Mouse (Mus musculus) CH12.LX (cell line): ENCODE measurements around the gene Nkd1. TPM values are rescaled to one million over a fixed set of nuclear protein-coding genes. Genes with fewer than 3 reads are reported as not detected.
A peak's percentile ranks its signal among the peaks of the same experiment; 100 is the strongest.

Experiments
- DNase-seq: peaks from one replicate; pipeline ENCODE4 v3.0.0-alpha.2; 2013; ENCODE audit errors: extremely low read depth
- H3K27ac ChIP-seq: 2 replicates; pipeline ENCODE4 v1.5.1; 2012; ENCODE audit warnings: low read depth, mild to moderate bottlenecking, control low read depth, moderate library complexity; ENCODE audit not compliant: insufficient read depth
- H3K27me3 ChIP-seq: replicated peaks from 2 replicates; pipeline ENCODE3; 2012; ENCODE audit warnings: inconsistent platforms
- H3K36me3 ChIP-seq, 2 experiments: replicated peaks in 1 of 2; 2 replicates each; pipeline versions ENCODE3 to v1.6.1; 2012; ENCODE audit warnings: inconsistent platforms in 1 of 2, low read length in 1 of 2, mild to moderate bottlenecking in 1 of 2, mixed read lengths in 1 of 2, moderate library complexity in 1 of 2; ENCODE audit not compliant: control insufficient read depth in 1 of 2, insufficient read depth in 1 of 2
- H3K4me1 ChIP-seq, 2 experiments: 2 replicates each; pipeline ENCODE4 v1.6.1; 2012; ENCODE audit warnings: inconsistent platforms in 1 of 2, moderate library complexity in 1 of 2; ENCODE audit not compliant: insufficient read depth in 2 of 2, control insufficient read depth in 1 of 2
- H3K4me2 ChIP-seq: 2 replicates; pipeline ENCODE4 v1.6.1; 2012; ENCODE audit warnings: low read depth, mild to moderate bottlenecking, control low read depth; ENCODE audit not compliant: poor library complexity, insufficient read depth, severe bottlenecking
- H3K4me3 ChIP-seq, 3 experiments: fragments of 150-350 bp in 1 of 3; sonication (generic) in 1 of 3; replicated peaks in 1 of 3; 2 replicates each; pipeline versions ENCODE3 to v1.5.1; 2011 to 2012; ENCODE audit warnings: low read depth in 2 of 3, low read length in 2 of 3, mild to moderate bottlenecking in 2 of 3, moderate library complexity in 2 of 3, control low read depth in 1 of 3, improper control_type of control experiment in 1 of 3, inconsistent platforms in 1 of 3, mixed read lengths in 1 of 3; ENCODE audit not compliant: poor library complexity in 1 of 3
- H3K79me2 ChIP-seq: replicated peaks from 2 replicates; pipeline ENCODE4 v1.6.1; 2012; ENCODE audit warnings: mild to moderate bottlenecking, moderate library complexity; ENCODE audit not compliant: control insufficient read depth, poor library complexity, insufficient read depth, severe bottlenecking; ENCODE audit errors: extremely low read depth
- H3K9ac ChIP-seq: 2 replicates; pipeline ENCODE4 v1.6.1; 2012; ENCODE audit warnings: low read depth, mild to moderate bottlenecking, control low read depth, moderate library complexity; ENCODE audit not compliant: insufficient read depth
- H3K9me3 ChIP-seq: replicated peaks from 2 replicates; pipeline ENCODE3; 2012; ENCODE audit warnings: low read length, inconsistent platforms, mixed read lengths
- CHD1 ChIP-seq: IDR thresholded peaks from 2 replicates; pipeline ENCODE4 v1.6.1; 2012; ENCODE audit warnings: low read depth, low read length, improper control_type of control experiment, inconsistent platforms
- CTCF ChIP-seq, 2 experiments: IDR thresholded peaks in 1 of 2; conservative IDR thresholded peaks in 1 of 2; 2 replicates each; pipeline ENCODE4 v1.5.1; 2011 to 2012; ENCODE audit warnings: low read depth in 2 of 2, low read length in 2 of 2, improper control_type of control experiment in 1 of 2, inconsistent platforms in 1 of 2, mild to moderate bottlenecking in 1 of 2, moderate library complexity in 1 of 2
- EP300 ChIP-seq: IDR thresholded peaks from 2 replicates; pipeline ENCODE4 v1.6.1; 2011; ENCODE audit warnings: low read length, improper control_type of control experiment
- ETS1 ChIP-seq: conservative IDR thresholded peaks from 2 replicates; pipeline ENCODE4 v1.6.1; 2012; ENCODE audit warnings: low read depth, mild to moderate bottlenecking, inconsistent platforms, low read length, improper control_type of control experiment, moderate library complexity
- GABPA ChIP-seq: IDR thresholded peaks from 2 replicates; pipeline ENCODE4 v1.6.1; 2012; ENCODE audit warnings: low read depth, low read length, improper control_type of control experiment, inconsistent platforms; ENCODE audit not compliant: insufficient replicate concordance
- KAT2A ChIP-seq: IDR thresholded peaks from 2 replicates; pipeline ENCODE4 v1.6.1; 2012; ENCODE audit warnings: low read length, improper control_type of control experiment, inconsistent platforms; ENCODE audit not compliant: insufficient replicate concordance
- MAFK ChIP-seq: IDR thresholded peaks from 2 replicates; pipeline ENCODE4 v1.6.1; 2011; ENCODE audit warnings: low read length, improper control_type of control experiment; ENCODE audit not compliant: insufficient replicate concordance
- MAZ ChIP-seq: IDR thresholded peaks from 2 replicates; pipeline ENCODE4 v1.6.1; 2012; ENCODE audit warnings: low read depth, mild to moderate bottlenecking, inconsistent platforms, low read length, improper control_type of control experiment, moderate library complexity
- NELFE ChIP-seq: IDR thresholded peaks from 2 replicates; pipeline ENCODE4 v1.6.1; 2011; ENCODE audit warnings: low read depth, low read length, improper control_type of control experiment
- PAX5 ChIP-seq: IDR thresholded peaks from 2 replicates; pipeline ENCODE4 v1.6.1; 2012; ENCODE audit warnings: low read length, inconsistent platforms, mixed read lengths
- POLR2A ChIP-seq: IDR thresholded peaks from 2 replicates; pipeline ENCODE4 v1.6.1; 2011; ENCODE audit warnings: low read depth, mild to moderate bottlenecking, improper control_type of control experiment, low read length
- RAD21 ChIP-seq: IDR thresholded peaks from 2 replicates; pipeline ENCODE4 v1.6.1; 2011; ENCODE audit warnings: low read depth, mild to moderate bottlenecking, low read length, improper control_type of control experiment, moderate library complexity
- SMC3 ChIP-seq: IDR thresholded peaks from 2 replicates; pipeline ENCODE4 v1.6.1; 2011; ENCODE audit warnings: low read depth, low read length, improper control_type of control experiment
- TBP ChIP-seq: conservative IDR thresholded peaks from 2 replicates; pipeline ENCODE4 v1.6.1; 2011; ENCODE audit warnings: low read depth, low read length, improper control_type of control experiment
- USF2 ChIP-seq: conservative IDR thresholded peaks from 2 replicates; pipeline ENCODE4 v1.6.1; 2011; ENCODE audit warnings: low read depth, low read length, improper control_type of control experiment
- ZNF384 ChIP-seq: IDR thresholded peaks from 2 replicates; pipeline ENCODE4 v1.6.1; 2012; ENCODE audit warnings: low read depth, low read length, improper control_type of control experiment, inconsistent platforms
- dilution Hi-C: fragments of 300-500 bp; cut with MboI; formaldehyde crosslinking; loops from 2 replicates; pipeline ENCODE4 v1.14.3; 2020; ENCODE audit warnings: low sequenced_read_pairs; ENCODE audit not compliant: extremely low pct_unique_long_range_greater_than_20kb, extremely low pct_ligation_motif_present
- in situ Hi-C: fragments of 300-500 bp; cut with MboI; formaldehyde crosslinking; loops from 3 replicates; pipeline ENCODE4 v1.14.3; 2019; ENCODE audit warnings: low sequenced_read_pairs, low pct_ligation_motif_present, low pct_unique_long_range_greater_than_20kb, mixed read lengths
- polyA plus RNA-seq: library from polyadenylated mRNA; unstranded; fragments of >175 nt; gene quantifications from 2 replicates; pipeline ENCODE4 v1.2.1, GENCODE M21; 2012; ENCODE audit warnings: low read depth; ENCODE audit not compliant: insufficient read length
- total RNA-seq, 2 experiments: library from RNA; depleted of rRNA; stranded (reverse); fragments of 300-350 nt in 1 of 2; fragments of >200 nt in 1 of 2; gene quantifications; 2 replicates each; pipeline ENCODE4 v1.2.3; 2012 to 2014

Nkd1 gene
- total and polyA plus RNA-seq, 3 experiments = 0.24 to 0.67 (median 0.30) TPM

DNA sequence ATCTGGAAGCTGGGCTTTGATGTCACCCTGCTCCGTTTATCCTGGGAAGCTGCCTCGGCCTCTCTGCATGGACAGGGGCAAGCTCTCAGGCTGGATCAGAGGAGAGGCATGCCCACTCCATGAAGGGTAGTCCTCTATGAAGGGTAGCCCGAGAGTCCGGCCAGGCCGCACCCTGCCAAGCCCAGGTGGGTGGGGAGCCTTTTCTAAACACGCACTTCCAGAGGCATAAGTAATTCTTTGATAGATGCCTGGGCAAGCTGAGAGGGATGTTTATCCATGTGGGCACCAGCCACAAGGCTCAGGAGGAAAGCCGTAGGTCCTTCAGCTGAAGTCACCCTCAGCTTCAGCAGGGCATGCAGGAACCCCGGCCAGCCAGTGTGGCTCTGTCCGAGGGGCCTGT lies 7.0 kb downstream of the Nkd1 start:
- H3K27me3 ChIP-seq = peaks cover 33% of the 10 kb centered on the region
- H3K9ac ChIP-seq = no peak overlapping the region
- DNase-seq = no peak
- H3K4me2 ChIP-seq = no peak overlapping the region
- TF ChIP-seq PAX5 = no peak
- no peak for TF ChIP-seq KAT2A
- no peak for TF ChIP-seq POLR2A
- no peak for TF ChIP-seq GABPA
- no peak for TF ChIP-seq CHD1
- TF ChIP-seq TBP = no peak
- TF ChIP-seq SMC3 = no peak
- dilution Hi-C loops (no loop called here), in situ Hi-C loops (loop anchor here (25.0 kb wide), 1 partner anchor 234 kb away; no protein-coding TSS in a partner anchor)
- no peak overlapping the region for H3K27ac ChIP-seq
- no peaks in the 10 kb centered on the region for H3K9me3 ChIP-seq
- H3K4me3 ChIP-seq = no peak overlapping the region
- no peaks in the 10 kb centered on the region for H3K36me3 ChIP-seq
- H3K79me2 ChIP-seq = no peaks in the 10 kb centered on the region
- H3K4me1 ChIP-seq = no peaks in the 10 kb centered on the region; a peak in 1 of 4 replicates

DNA sequence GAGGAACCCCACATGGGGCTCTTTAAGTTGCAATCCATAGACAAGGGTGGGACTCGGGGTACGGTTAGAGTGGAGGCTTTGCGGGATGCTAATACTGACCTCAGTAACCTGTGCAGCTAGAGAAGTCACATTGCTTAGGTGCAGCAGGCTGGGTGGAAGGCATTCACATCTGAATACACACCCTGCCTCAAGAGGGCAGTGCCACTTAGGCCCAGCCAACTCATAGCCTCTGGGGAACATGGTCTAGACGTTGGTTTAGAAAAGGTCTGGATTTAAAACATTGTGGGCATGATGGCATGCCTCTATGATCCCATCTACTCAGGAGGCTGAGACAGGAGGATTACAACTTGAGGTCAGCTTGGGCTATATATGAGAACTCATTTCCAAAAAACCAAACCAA lies 8.6 kb downstream of the Nkd1 start:
- H3K27ac ChIP-seq = no peak overlapping the region
- dilution Hi-C loops (no loop called here), in situ Hi-C loops (loop anchor here (5.0 to 25.0 kb wide), 2 partner anchors 83 to 233 kb away; no protein-coding TSS in a partner anchor)
- no peak overlapping the region for H3K9ac ChIP-seq
- no peak overlapping the region for H3K4me3 ChIP-seq
- peaks cover 24% of the 10 kb centered on the region for H3K27me3 ChIP-seq
- TF ChIP-seq RAD21 (peak; percentile 35), SMC3 (peak; percentile 36), GABPA (no peak), CTCF (conservative IDR thresholded peaks at IDR 0.05 in 1 of 2, IDR thresholded peaks at IDR 0.05 in 1 of 2; ENCODE audit: low read depth in 2 of 2, low read length in 2 of 2) (peak in 1 of 2 experiments; percentile 51; a peak in 2 of 4 replicates), MAZ (no peak), PAX5 (no peak), NELFE (no peak), MAFK (no peak), ETS1 (no peak)
- H3K4me1 ChIP-seq = no peaks in the 10 kb centered on the region; a peak in 1 of 4 replicates
- H3K4me2 ChIP-seq = no peak overlapping the region
- H3K9me3 ChIP-seq = no peaks in the 10 kb centered on the region
- H3K36me3 ChIP-seq = no peaks in the 10 kb centered on the region
- no peaks in the 10 kb centered on the region for H3K79me2 ChIP-seq
- DNase-seq = peak; percentile 6

DNA sequence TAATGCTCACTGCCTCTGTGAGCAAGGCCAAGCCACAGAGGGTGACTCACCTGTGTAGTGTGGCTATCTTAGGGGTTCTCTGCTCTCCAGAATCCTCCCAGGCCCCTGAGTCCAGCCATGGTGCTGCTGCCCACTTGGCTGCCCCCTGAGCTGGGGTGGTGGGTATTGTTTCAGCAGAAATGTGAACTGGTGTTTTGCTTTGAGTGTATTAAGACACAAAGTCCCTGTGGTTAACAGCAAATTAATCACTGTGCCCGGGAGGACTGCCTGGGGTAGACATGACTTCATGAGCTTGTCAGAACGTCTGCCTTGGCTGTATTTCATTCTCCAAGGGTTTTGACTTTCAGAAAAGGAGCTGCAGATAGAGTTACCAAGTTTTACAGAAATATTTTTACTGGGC lies 15.9 kb downstream of the Nkd1 start:
- no peak overlapping the region for H3K9ac ChIP-seq
- peaks cover 1% of the 10 kb centered on the region for H3K27me3 ChIP-seq
- in situ Hi-C loops = loop anchor here (25.0 kb wide), 1 partner anchor 225 kb away; no protein-coding TSS in a partner anchor
- TF ChIP-seq EP300 (no peak), NELFE (no peak), USF2 (no peak), POLR2A (no peak), CTCF (conservative IDR thresholded peaks at IDR 0.05 in 1 of 2, IDR thresholded peaks at IDR 0.05 in 1 of 2; ENCODE audit: low read depth in 2 of 2, low read length in 2 of 2) (no peak), ZNF384 (no peak)
- H3K4me1 ChIP-seq = peaks cover 0 to 3% of the 10 kb centered on the region in 2 experiments; a peak in 1 of 4 replicates
- H3K27ac ChIP-seq = no peak overlapping the region
- no peaks in the 10 kb centered on the region for H3K36me3 ChIP-seq
- no peak overlapping the region for H3K4me2 ChIP-seq
- no peak for DNase-seq
- H3K4me3 ChIP-seq = no peak overlapping the region
- dilution Hi-C loops = no loop called here
- no peaks in the 10 kb centered on the region for H3K9me3 ChIP-seq
- no peaks in the 10 kb centered on the region for H3K79me2 ChIP-seq
